Mouse (Mus musculus) stomach, postnatal 0 days (tissue): Measurements from ENCODE around the gene Brf1. TPM values are rescaled to one million over a fixed set of nuclear protein-coding genes. Genes with fewer than 3 reads are reported as not detected.

Source experiments
- ATAC-seq: fragments of 200-750 bp; cut with Nextera tagmentation; 2 replicates; pipeline ENCODE4 v1.8.0; 2017; ENCODE audit not compliant: low FRiP score, low TSS enrichment
- DNase-seq: peaks from one replicate; pipeline ENCODE4 v3.0.0-alpha.2; 2016; ENCODE audit warnings: low spot score
- H3K27ac ChIP-seq: fragments of 300-500 bp; sonication (generic); replicated peaks from 2 replicates; pipeline ENCODE4 v1.5.1; 2014; ENCODE audit warnings: mild to moderate bottlenecking, control low read depth
- H3K27me3 ChIP-seq: fragments of 300-500 bp; sonication (generic); 2 replicates; pipeline ENCODE4 v1.6.1; 2014; ENCODE audit warnings: low read length; ENCODE audit not compliant: control insufficient read depth, insufficient read depth
- H3K36me3 ChIP-seq: fragments of 300-500 bp; sonication (generic); 2 replicates; pipeline ENCODE4 v1.6.1; 2014; ENCODE audit warnings: low read length, mixed read lengths; ENCODE audit not compliant: control insufficient read depth, insufficient read depth
- H3K4me1 ChIP-seq: fragments of 300-500 bp; sonication (generic); replicated peaks from 2 replicates; pipeline ENCODE4 v1.6.1; 2014; ENCODE audit warnings: antibody characterized with exemption; ENCODE audit not compliant: control insufficient read depth, insufficient read depth
- H3K4me2 ChIP-seq: fragments of 300-500 bp; sonication (generic); replicated peaks from 2 replicates; pipeline ENCODE4 v1.6.1; 2014; ENCODE audit warnings: low read depth, mild to moderate bottlenecking, control low read depth, moderate library complexity
- H3K4me3 ChIP-seq: fragments of 300-500 bp; sonication (generic); 2 replicates; pipeline ENCODE4 v1.5.1; 2014; ENCODE audit warnings: low read depth, low read length, control low read depth
- H3K9ac ChIP-seq: fragments of 300-500 bp; sonication (generic); 2 replicates; pipeline ENCODE4 v1.6.1; 2014; ENCODE audit warnings: mild to moderate bottlenecking, low read length, control low read depth, mixed read lengths
- H3K9me3 ChIP-seq: fragments of 300-500 bp; sonication (generic); 2 replicates; pipeline ENCODE4 v1.6.1; 2016; ENCODE audit warnings: low read length; ENCODE audit not compliant: control insufficient read depth
- CTCF ChIP-seq: IDR thresholded peaks from 2 replicates; pipeline ENCODE4 v1.5.1; 2016; ENCODE audit warnings: antibody characterized with exemption, low read depth, mild to moderate bottlenecking, moderate library complexity
- EP300 ChIP-seq: optimal IDR thresholded peaks from 2 replicates; pipeline ENCODE3; 2016; ENCODE audit warnings: antibody characterized with exemption
- WGBS: fragments of 180-500 bp; shearing (Covaris S2); extraction: QIAGEN DNeasy Blood & Tissue Kit; methylation state at CpG from one replicate; pipeline ENCODE4 v1.1.7; 2014; 5-methylcytosine and 5-hydroxymethylcytosine counted together
- polyA plus RNA-seq: library from polyadenylated mRNA; unstranded; fragments of >200 nt; fragmentation: Nextera tagmentation; extraction: Ambion mirVana; gene quantifications from 2 replicates; pipeline ENCODE4 v1.2.1, GENCODE M21; 2015

Gene Brf1
- polyA plus RNA-seq, 1 experiment from 2014 or later: 22.3 TPM

GRCm38 (mm10) chr12:113016976-113017375 is 16.5 kb upstream of the Brf1 start:
- Histone ChIP-seq H3K36me3 (0 out of 2 replicates have a peak, but pooled peaks cover 4% of the 10 kb centered on the region), H3K27ac (no peak overlapping the region), H3K4me2 (no peak overlapping the region), H3K9ac (no peak overlapping the region), H3K27me3 (no peaks in the 10 kb centered on the region), H3K4me3 (no peak overlapping the region), H3K4me1 (peaks cover 6% of the 10 kb centered on the region; the same call in 1 of the 2 replicates), H3K9me3 (no peaks in the 10 kb centered on the region)
- DNase-seq: no peak
- WGBS: 55% methylated on average over 8 of the region's 8 CpGs
- ATAC-seq: no peak
- TF ChIP-seq EP300 (no peak), CTCF (no peak)

- H3K4me1 ChIP-seq: peaks cover 6% of the 10 kb centered on the region; the same call in 1 of the 2 replicates
- WGBS: 71% methylated on average over 4 of the region's 4 CpGs
- TF ChIP-seq EP300: no peak
- TF ChIP-seq CTCF: no peak
- ATAC-seq (no peak), DNase-seq (no peak)
- 0 out of 2 replicates have a peak, but pooled peaks cover 3% of the 10 kb centered on the region for H3K36me3 ChIP-seq
- H3K27me3 ChIP-seq: no peaks in the 10 kb centered on the region
- H3K27ac ChIP-seq: no peak overlapping the region
- no peak overlapping the region for H3K4me3 ChIP-seq
- no peak overlapping the region for H3K9ac ChIP-seq
- H3K9me3 ChIP-seq: no peaks in the 10 kb centered on the region
- H3K4me2 ChIP-seq: peak overlapping the region; percentile 92
Measured at GRCm38 (mm10) chr12:113015956-113016355, 15.5 kb upstream of the Brf1 start.

GRCm38 (mm10) chr12:113014561-113015556 is 14.4 kb upstream of the Brf1 start:
- no peak for TF ChIP-seq EP300
- TF ChIP-seq CTCF: peak; percentile 38
- Histone ChIP-seq H3K9me3 (no peaks in the 10 kb centered on the region), H3K4me3 (peak overlapping the region; percentile 92), H3K36me3 (no peaks in the 10 kb centered on the region), H3K9ac (peak overlapping the region; percentile 90), H3K4me2 (peak overlapping the region; percentile 92), H3K27me3 (no peaks in the 10 kb centered on the region), H3K4me1 (peaks cover 6% of the 10 kb centered on the region; the same call in 1 of the 2 replicates), H3K27ac (peak overlapping the region; percentile 83)
- peak; percentile 47 for ATAC-seq
- DNase-seq: peak; percentile 61
- 2% methylated on average over 49 of the region's 64 CpGs for WGBS

GRCm38 (mm10) chr12:113013604-113014558 is 13.4 kb upstream of the Brf1 start, which contains the start of gene Pacs2:
Gene Pacs2, plus strand, starts transcription at chr12:113014508.
- no peaks in the 10 kb centered on the region for H3K9me3 ChIP-seq
- H3K4me1 ChIP-seq: peaks cover 6% of the 10 kb centered on the region; the same call in 1 of the 2 replicates
- DNase-seq: peak; percentile 94
- H3K27me3 ChIP-seq: no peaks in the 10 kb centered on the region
- no peaks in the 10 kb centered on the region for H3K36me3 ChIP-seq
- ATAC-seq: peak; percentile 96
- WGBS: 3% methylated on average over 33 of the region's 85 CpGs
- H3K4me2 ChIP-seq: peak within 1 kb of the TSS; percentile 92
- peak within 1 kb of the TSS; percentile 90 for H3K9ac ChIP-seq
- TF ChIP-seq CTCF: peak; percentile 6; the same call in 1 of the 2 replicates
- no peak for TF ChIP-seq EP300
- H3K27ac ChIP-seq: peak within 1 kb of the TSS; percentile 95
- peak within 1 kb of the TSS; percentile 92 for H3K4me3 ChIP-seq

GRCm38 (mm10) chr12:113013021-113013491 is 12.6 kb upstream of the Brf1 start:
- Histone ChIP-seq H3K4me3 (no peak overlapping the region), H3K9ac (peak overlapping the region; percentile 75)

More at GRCm38 (mm10) chr12:113013021-113013491, 12.6 kb upstream of the Brf1 start:
- Histone ChIP-seq H3K36me3 (no peaks in the 10 kb centered on the region), H3K4me2 (no peak overlapping the region), H3K9me3 (no peaks in the 10 kb centered on the region), H3K27ac (peak overlapping the region; percentile 95), H3K4me1 (peaks cover 6% of the 10 kb centered on the region; the same call in 1 of the 2 replicates), H3K27me3 (no peaks in the 10 kb centered on the region)
- 56% methylated on average over 3 of the region's 3 CpGs for WGBS
- DNase-seq (no peak), ATAC-seq (no peak)
- TF ChIP-seq CTCF: no peak
- no peak for TF ChIP-seq EP300
